Mouse (Mus musculus) small intestine, adult 2 months (tissue): ENCODE data around the gene Gmppa.

ENCODE experiments used
- CTCF ChIP-seq: fragments of 200-500 bp; IDR thresholded peaks from 2 replicates; pipeline ENCODE4 v1.5.1; 2012; ENCODE audit warnings: low read depth, mild to moderate bottlenecking, control low read depth, inconsistent platforms, low read length, moderate library complexity, mixed read lengths; ENCODE audit not compliant: insufficient replicate concordance, insufficient read length; ENCODE audit errors: extremely low read depth
- POLR2A ChIP-seq: fragments of 200-500 bp; IDR thresholded peaks from 2 replicates; pipeline ENCODE4 v1.6.1; 2012; ENCODE audit warnings: low read depth, mild to moderate bottlenecking, control low read depth, inconsistent platforms, low read length, moderate library complexity

DNA sequence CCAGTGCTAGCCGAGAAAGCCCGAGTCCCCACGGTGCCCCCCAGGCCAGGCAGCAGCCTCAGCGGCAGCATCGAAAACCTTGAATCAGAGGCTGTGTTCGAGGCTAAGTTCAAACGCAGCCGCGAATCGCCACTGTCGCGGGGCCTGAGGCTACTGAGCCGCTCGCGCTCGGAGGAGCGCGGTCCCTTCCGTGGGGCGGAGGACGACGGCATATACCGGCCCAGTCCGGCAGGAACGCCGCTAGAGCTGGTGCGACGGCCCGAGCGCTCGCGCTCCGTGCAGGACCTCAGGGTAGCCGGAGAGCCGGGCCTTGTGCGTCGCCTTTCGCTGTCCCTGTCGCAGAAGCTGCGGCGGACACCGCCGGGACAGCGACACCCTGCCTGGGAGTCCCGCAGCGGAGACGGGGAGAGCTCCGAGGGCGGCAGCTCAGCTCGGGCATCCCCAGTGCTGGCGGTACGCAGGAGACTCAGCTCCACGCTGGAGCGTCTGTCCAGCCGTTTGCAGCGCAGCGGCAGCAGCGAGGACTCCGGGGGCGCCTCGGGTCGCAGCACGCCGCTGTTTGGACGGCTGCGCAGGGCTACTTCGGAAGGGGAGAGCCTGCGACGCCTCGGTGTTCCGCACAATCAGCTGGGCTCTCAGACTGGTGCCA, 12.8 kb upstream of the Gmppa start:
- TF ChIP-seq POLR2A (no peak), CTCF (no peak)
